Comparison of ENCODE assay signal across 7 mouse cellular contexts in the genomic region with DNA sequence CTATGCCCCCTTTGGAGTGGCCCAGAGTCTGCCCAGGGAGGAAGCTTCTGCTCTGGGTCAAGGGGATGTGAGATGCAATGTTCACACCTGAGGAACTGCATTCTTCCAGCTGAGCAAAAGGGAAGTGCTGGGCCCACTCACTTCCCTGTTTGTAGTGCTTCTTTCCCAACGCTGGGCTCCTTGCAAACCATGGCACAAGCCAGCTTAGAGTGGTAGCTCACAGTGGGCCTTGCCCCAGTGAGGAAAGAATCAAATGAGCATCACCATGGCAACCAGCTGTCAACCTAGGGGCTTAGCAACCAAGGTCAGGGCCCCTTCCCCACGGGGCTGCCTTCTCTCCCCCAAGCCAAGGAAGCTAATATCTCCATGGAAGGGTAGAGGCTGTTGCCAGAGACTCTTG. TPM values are rescaled to one million over a fixed set of nuclear protein-coding genes. Genes with fewer than 3 reads are reported as not detected.
DNase-seq lines count a peak whose midpoint lies in the region; ATAC-seq and TF ChIP-seq lines count a peak whose summit lies in the region.

No protein-coding gene starts in this region.

- 18% methylated on average over 2 of the region's 2 CpGs for WGBS in forebrain, embryonic 11.5 days
- WGBS in hindbrain, embryonic 14.5 days: 4% methylated on average over 2 of the region's 2 CpGs
- WGBS in liver, postnatal 0 days (ENCODE audit: insufficient replicate concordance): 22% methylated on average over 2 of the region's 2 CpGs
- 33% methylated on average over 2 of the region's 2 CpGs for WGBS in stomach, embryonic 16.5 days

- no peaks in the 10 kb centered on the region; the same call in 1 of the 2 replicates for H3K9me3 ChIP-seq in forebrain, embryonic 11.5 days (ENCODE audit: control insufficient read depth, low read length)
- H3K9me3 ChIP-seq in hindbrain, embryonic 14.5 days (ENCODE audit: control insufficient read depth, low read length): no peaks in the 10 kb centered on the region
- 0 out of 2 replicates have a peak, but pooled peaks cover 7% of the 10 kb centered on the region for H3K9me3 ChIP-seq in liver, postnatal 0 days (ENCODE audit: low read length)
- H3K9me3 ChIP-seq in stomach, embryonic 16.5 days (replicated peaks; ENCODE audit: control insufficient read depth, low read length): no peaks in the 10 kb centered on the region

- H3K4me3 ChIP-seq in forebrain, embryonic 11.5 days (ENCODE audit: low read depth, low read length): peak overlapping the region; percentile 19; the same call in 1 of the 2 replicates
- H3K4me3 ChIP-seq in hindbrain, embryonic 14.5 days (replicated peaks; ENCODE audit: low read length): no peak overlapping the region
- no peak overlapping the region for H3K4me3 ChIP-seq in liver, postnatal 0 days (ENCODE audit: low read depth, low read length)
- no peak overlapping the region for H3K4me3 ChIP-seq in stomach, embryonic 16.5 days (replicated peaks; ENCODE audit: low read length)

- no peak for TF ChIP-seq CTCF in liver, postnatal 0 days (IDR thresholded peaks at IDR 0.05; ENCODE audit: low read depth)

- no peaks in the 10 kb centered on the region; the same call in 1 of the 2 replicates for H3K27me3 ChIP-seq in forebrain, embryonic 11.5 days (ENCODE audit: control insufficient read depth, insufficient read depth, low read length)
- no peaks in the 10 kb centered on the region for H3K27me3 ChIP-seq in hindbrain, embryonic 14.5 days (ENCODE audit: control insufficient read depth, insufficient read depth, low read length)
- H3K27me3 ChIP-seq in liver, postnatal 0 days (ENCODE audit: insufficient read depth, low read length): 0 out of 2 replicates have a peak, but pooled peaks cover 3% of the 10 kb centered on the region
- no peaks in the 10 kb centered on the region for H3K27me3 ChIP-seq in stomach, embryonic 16.5 days (ENCODE audit: control insufficient read depth, insufficient read depth, low read length)

- peak; percentile 1 for DNase-seq in ovary, adult 18-20 months (ENCODE audit: low spot score)
- DNase-seq in ovary, postnatal 14 days (ENCODE audit: low spot score): no peak
- peak; percentile 71 for DNase-seq in forebrain, embryonic 11.5 days (ENCODE audit: low spot score)
- peak; percentile 63 for DNase-seq in hindbrain, embryonic 14.5 days (ENCODE audit: low spot score)
- DNase-seq in liver, postnatal 0 days: peak; percentile 40

- H3K4me2 ChIP-seq in forebrain, embryonic 11.5 days (ENCODE audit: low read depth, low read length, severe bottlenecking): peak overlapping the region; percentile 45; the same call in 1 of the 2 replicates
- H3K4me2 ChIP-seq in hindbrain, embryonic 14.5 days (replicated peaks): peak overlapping the region; percentile 53; the same call in 1 of the 2 replicates
- peak overlapping the region; percentile 62; the same call in 1 of the 2 replicates for H3K4me2 ChIP-seq in liver, postnatal 0 days (ENCODE audit: low read depth, low read length)
- H3K4me2 ChIP-seq in stomach, embryonic 16.5 days (ENCODE audit: low read depth, low read length): peak overlapping the region; percentile 52; the same call in 1 of the 2 replicates

- H3K4me1 ChIP-seq in forebrain, embryonic 11.5 days (replicated peaks; ENCODE audit: control insufficient read depth, insufficient read depth, low read length): peaks cover 9% of the 10 kb centered on the region
- peaks cover 43% of the 10 kb centered on the region for H3K4me1 ChIP-seq in hindbrain, embryonic 14.5 days (replicated peaks; ENCODE audit: control insufficient read depth, insufficient read depth, low read length)
- H3K4me1 ChIP-seq in liver, postnatal 0 days (ENCODE audit: insufficient read depth): peaks cover 33% of the 10 kb centered on the region
- H3K4me1 ChIP-seq in stomach, embryonic 16.5 days (ENCODE audit: control insufficient read depth, insufficient read depth, low read length): peaks cover 35% of the 10 kb centered on the region

- H3K27ac ChIP-seq in forebrain, embryonic 11.5 days (ENCODE audit: low read depth, low read length): peak overlapping the region; percentile 75
- H3K27ac ChIP-seq in hindbrain, embryonic 14.5 days: peak overlapping the region; percentile 93
- H3K27ac ChIP-seq in liver, postnatal 0 days (ENCODE audit: low read depth): peak overlapping the region; percentile 82
- H3K27ac ChIP-seq in stomach, embryonic 16.5 days (ENCODE audit: low read length): peak overlapping the region; percentile 95

- peak; percentile 74 for ATAC-seq in forebrain, embryonic 11.5 days (replicated peaks; ENCODE audit: low FRiP score)
- peak; percentile 58 for ATAC-seq in hindbrain, embryonic 14.5 days (ENCODE audit: low FRiP score)
- no peak for ATAC-seq in liver, postnatal 0 days
- ATAC-seq in stomach, embryonic 16.5 days (ENCODE audit: insufficient read depth, low FRiP score): no peak
- no peak for ATAC-seq in erythroid progenitor cell, adult 5-6 weeks (replicated peaks; ENCODE audit: low FRiP score, poor library complexity, severe bottlenecking)

- peak overlapping the region; percentile 40; the same call in 1 of the 2 replicates for H3K9ac ChIP-seq in forebrain, embryonic 11.5 days (ENCODE audit: low read length)
- no peak overlapping the region for H3K9ac ChIP-seq in hindbrain, embryonic 14.5 days
- H3K9ac ChIP-seq in liver, postnatal 0 days (replicated peaks): no peak overlapping the region
- no peak overlapping the region for H3K9ac ChIP-seq in stomach, embryonic 16.5 days (ENCODE audit: low read length)

- no peak for TF ChIP-seq EP300 in liver, postnatal 0 days (IDR thresholded peaks at IDR 0.05; ENCODE audit: low read depth)

- H3K36me3 ChIP-seq in forebrain, embryonic 11.5 days (ENCODE audit: control insufficient read depth, insufficient read depth, low read length): no peaks in the 10 kb centered on the region
- H3K36me3 ChIP-seq in hindbrain, embryonic 14.5 days (replicated peaks; ENCODE audit: control insufficient read depth, insufficient read depth): no peaks in the 10 kb centered on the region
- no peaks in the 10 kb centered on the region for H3K36me3 ChIP-seq in liver, postnatal 0 days (replicated peaks; ENCODE audit: insufficient read depth, low read length)
- H3K36me3 ChIP-seq in stomach, embryonic 16.5 days (ENCODE audit: control insufficient read depth, insufficient read depth, low read length): no peaks in the 10 kb centered on the region

RNA-seq across cellular contexts. Expression of a gene that starts 20.2 kb away (rescaled TPM):
- polyA plus RNA-seq in forebrain, embryonic 11.5 days (2014; fragmentation: Nextera tagmentation; extraction: Ambion mirVana): not detected in 2 replicates
- not detected in 2 replicates for polyA plus RNA-seq in hindbrain, embryonic 14.5 days (2014; fragmentation: Nextera tagmentation; extraction: Ambion mirVana)
- 414 and 703 TPM in 2 replicates for polyA plus RNA-seq in liver, postnatal 0 days (2015; fragmentation: Nextera tagmentation; extraction: Ambion mirVana)
- polyA plus RNA-seq in stomach, embryonic 16.5 days (2015; fragmentation: Nextera tagmentation; extraction: Ambion mirVana): 2.0 and 2.3 TPM in 2 replicates
- 2.9 TPM in 1 of 2 replicates, not detected in the other for total RNA-seq in erythroid progenitor cell, adult 5-6 weeks (2015; ENCODE audit: low replicate concordance)
- 0.26 and 1.9 TPM in 2 replicates for total RNA-seq in erythroid progenitor cell, adult 5-6 weeks (2017; ENCODE audit: low replicate concordance)

RNA-seq across cellular contexts. Expression of a gene that starts 45.7 kb away (rescaled TPM):
- polyA plus RNA-seq in forebrain, embryonic 11.5 days (2014; fragmentation: Nextera tagmentation; extraction: Ambion mirVana): not detected in 2 replicates
- 0.27 TPM in 1 of 2 replicates, not detected in the other for polyA plus RNA-seq in hindbrain, embryonic 14.5 days (2014; fragmentation: Nextera tagmentation; extraction: Ambion mirVana)
- 4.9 and 6.7 TPM in 2 replicates for polyA plus RNA-seq in liver, postnatal 0 days (2015; fragmentation: Nextera tagmentation; extraction: Ambion mirVana)
- polyA plus RNA-seq in stomach, embryonic 16.5 days (2015; fragmentation: Nextera tagmentation; extraction: Ambion mirVana): 0.70 and 1.0 TPM in 2 replicates
- total RNA-seq in erythroid progenitor cell, adult 5-6 weeks (2015; ENCODE audit: low replicate concordance): 2.2 TPM in 1 of 2 replicates, not detected in the other
- total RNA-seq in erythroid progenitor cell, adult 5-6 weeks (2017; ENCODE audit: low replicate concordance): 1.2 and 9.6 TPM in 2 replicates

RNA-seq across cellular contexts. Expression of a gene that starts 53.7 kb away (rescaled TPM):
- polyA plus RNA-seq in forebrain, embryonic 11.5 days (2014; fragmentation: Nextera tagmentation; extraction: Ambion mirVana): 0.08 TPM in 1 of 2 replicates, not detected in the other
- polyA plus RNA-seq in hindbrain, embryonic 14.5 days (2014; fragmentation: Nextera tagmentation; extraction: Ambion mirVana): 0.05 TPM in 1 of 2 replicates, not detected in the other
- polyA plus RNA-seq in liver, postnatal 0 days (2015; fragmentation: Nextera tagmentation; extraction: Ambion mirVana): 0.21 and 0.25 TPM in 2 replicates
- 0.17 and 0.43 TPM in 2 replicates for polyA plus RNA-seq in stomach, embryonic 16.5 days (2015; fragmentation: Nextera tagmentation; extraction: Ambion mirVana)
- not detected in 2 replicates for total RNA-seq in erythroid progenitor cell, adult 5-6 weeks (2015; ENCODE audit: low replicate concordance)
- not detected in 2 replicates for total RNA-seq in erythroid progenitor cell, adult 5-6 weeks (2017; ENCODE audit: low replicate concordance)

Comparison
In these comparisons a context has a peak if more than half of its experiments do, and no peak if none do; other contexts are left out.
1. ATAC-seq: peak in forebrain, embryonic 11.5 days (single experiment) and hindbrain, embryonic 14.5 days (single experiment); none in liver, postnatal 0 days (single experiment), stomach, embryonic 16.5 days (single experiment) and erythroid progenitor cell, adult 5-6 weeks (single experiment).
2. RNA of a gene that starts 20.2 kb away (polyA plus RNA-seq): 414 to 703 TPM in liver, postnatal 0 days; 2.0 to 2.3 TPM in stomach, embryonic 16.5 days, not detected in forebrain, embryonic 11.5 days and not detected in hindbrain, embryonic 14.5 days; every median in the first group is over 100 times any median in the second.
3. Peak in every context shown above with its lines, with median percentiles within 50 percentile points of each other: H3K27ac ChIP-seq and H3K4me2 ChIP-seq.